Mouse (Mus musculus) ES-Bruce4 (cell line): ENCODE data around the gene Sgsm3. TPM values are rescaled to one million over a fixed set of nuclear protein-coding genes. Genes with fewer than 3 reads are reported as not detected.

Experiments used
- H3K27ac ChIP-seq: 2 replicates; pipeline ENCODE4 v1.5.1; 2012; ENCODE audit warnings: low read length, inconsistent platforms; ENCODE audit not compliant: insufficient read depth
- H3K27me3 ChIP-seq: 2 replicates; pipeline ENCODE4 v1.6.1; 2012; ENCODE audit warnings: mild to moderate bottlenecking, low read length, inconsistent platforms; ENCODE audit not compliant: control insufficient read depth, poor library complexity, insufficient read depth, severe bottlenecking
- H3K36me3 ChIP-seq: 2 replicates; pipeline ENCODE4 v1.6.1; 2012; ENCODE audit warnings: inconsistent platforms, mild to moderate bottlenecking, low read length, moderate library complexity; ENCODE audit not compliant: control insufficient read depth, poor library complexity, insufficient read depth, severe bottlenecking
- H3K4me1 ChIP-seq: one replicate; pipeline ENCODE4 v1.8.1; 2011; ENCODE audit warnings: low read length; ENCODE audit not compliant: control insufficient read depth, insufficient read depth
- H3K4me3 ChIP-seq: 2 replicates; pipeline ENCODE4 v1.5.1; 2011; ENCODE audit warnings: low read depth, mild to moderate bottlenecking, low read length
- H3K9ac ChIP-seq: 2 replicates; pipeline ENCODE4 v1.6.1; 2012; ENCODE audit warnings: low read depth, mild to moderate bottlenecking, inconsistent platforms; ENCODE audit not compliant: poor library complexity, severe bottlenecking
- H3K9me3 ChIP-seq: replicated peaks from 2 replicates; pipeline ENCODE4 v1.6.1; 2012; ENCODE audit warnings: mild to moderate bottlenecking, low read length, inconsistent platforms; ENCODE audit not compliant: control insufficient read depth, poor library complexity, insufficient read depth, severe bottlenecking
- CTCF ChIP-seq: IDR thresholded peaks from one replicate; pipeline ENCODE4 v1.8.1; 2011; ENCODE audit warnings: low read depth, low read length
- EP300 ChIP-seq: IDR thresholded peaks from 2 replicates; pipeline ENCODE4 v1.6.1; 2011; ENCODE audit warnings: low read depth, low read length; ENCODE audit not compliant: insufficient read depth
- POLR2A ChIP-seq: IDR thresholded peaks from one replicate; pipeline ENCODE4 v1.8.1; 2011; ENCODE audit warnings: low read length; ENCODE audit not compliant: insufficient read depth
- polyA plus RNA-seq: library from polyadenylated mRNA; stranded (reverse); fragments of >200 nt; gene quantifications from 2 replicates; pipeline ENCODE4 v1.2.4, GENCODE M21; 2011; ENCODE audit warnings: low read depth; ENCODE audit not compliant: missing spikeins, insufficient read depth, insufficient read length

Gene Sgsm3
- polyA plus RNA-seq, 1 experiment: 18.0 TPM

DNA sequence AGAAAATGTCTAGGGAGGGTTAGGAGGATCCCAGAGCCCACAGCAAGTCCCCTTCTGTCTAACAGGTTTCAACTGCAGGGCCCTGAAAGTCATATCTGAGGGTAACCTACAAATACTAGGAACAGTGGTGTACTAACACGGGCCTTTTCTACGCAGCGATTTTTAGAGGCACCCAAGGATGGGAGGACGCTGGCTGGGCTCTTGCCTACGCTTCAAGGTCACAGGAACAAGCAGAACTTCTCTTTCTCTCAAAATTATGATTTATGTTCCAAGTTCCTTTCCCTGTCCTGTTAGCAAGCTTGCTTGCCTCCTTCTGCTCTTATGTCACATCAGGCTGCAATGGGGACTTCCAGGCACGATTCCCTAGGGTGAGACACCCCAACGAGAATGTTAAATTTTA, 68.5 kb downstream of the Sgsm3 start:
- H3K9me3 ChIP-seq: no peaks in the 10 kb centered on the region
- H3K4me3 ChIP-seq: no peak overlapping the region
- no peak overlapping the region for H3K27ac ChIP-seq
- H3K27me3 ChIP-seq: no peaks in the 10 kb centered on the region
- TF ChIP-seq POLR2A (no peak), EP300 (no peak), CTCF (no peak)
- no peak overlapping the region for H3K9ac ChIP-seq
- no peaks in the 10 kb centered on the region for H3K36me3 ChIP-seq
- no peaks in the 10 kb centered on the region for H3K4me1 ChIP-seq

DNA sequence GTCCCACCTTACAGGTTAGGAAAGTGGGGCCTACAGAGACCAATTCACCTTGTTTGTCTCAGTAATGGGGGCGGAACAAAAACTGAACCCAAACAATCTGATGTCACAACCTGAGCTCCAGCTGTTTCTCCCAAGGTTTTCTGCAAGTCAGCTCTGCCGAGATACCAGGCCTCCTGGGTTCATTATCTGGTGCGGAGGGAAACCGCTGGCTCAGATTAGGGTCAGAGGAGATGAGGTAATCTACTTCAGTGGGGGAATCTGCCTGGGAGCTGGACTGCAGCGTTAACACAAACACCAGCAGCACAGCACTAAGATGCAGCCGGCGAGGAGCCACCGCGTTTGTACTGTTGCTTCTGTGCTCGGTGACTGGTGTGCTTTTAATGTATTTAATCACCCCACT, 69.9 kb downstream of the Sgsm3 start:
- Histone ChIP-seq H3K27me3 (no peaks in the 10 kb centered on the region), H3K4me1 (no peaks in the 10 kb centered on the region), H3K4me3 (no peak overlapping the region), H3K36me3 (no peaks in the 10 kb centered on the region), H3K9ac (no peak overlapping the region), H3K9me3 (no peaks in the 10 kb centered on the region), H3K27ac (no peak overlapping the region)
- TF ChIP-seq EP300 (no peak), CTCF (no peak), POLR2A (no peak)

DNA sequence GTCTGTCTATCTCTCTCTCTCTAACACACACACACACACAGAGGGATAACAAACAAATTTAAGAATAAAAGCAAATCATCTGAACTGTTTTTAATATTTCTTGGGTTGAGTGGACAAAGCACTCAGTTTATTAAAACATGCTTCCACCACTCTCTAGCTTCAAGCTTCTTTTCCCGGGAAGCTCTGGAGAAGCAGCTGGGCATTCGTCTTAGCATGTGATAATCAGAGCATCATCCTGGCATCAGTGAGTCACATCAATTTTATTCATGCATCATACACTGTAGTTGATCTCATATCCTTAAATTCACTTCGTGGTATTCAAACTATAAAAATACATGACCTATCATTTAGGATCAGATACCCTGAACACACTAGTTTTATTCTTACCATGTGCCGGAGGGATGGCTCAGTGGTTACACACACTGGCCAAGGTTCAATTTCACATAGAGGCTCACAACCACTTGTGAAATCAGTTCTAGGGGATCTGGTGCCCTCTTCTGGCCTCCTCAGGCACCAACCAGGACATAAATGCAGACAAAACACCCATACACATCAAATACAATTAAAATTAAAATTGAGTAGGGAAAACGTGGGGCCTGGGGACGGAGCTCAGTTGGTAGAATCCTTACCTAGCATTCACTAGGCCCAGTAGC, 72.0 kb downstream of the Sgsm3 start:
- Histone ChIP-seq H3K9me3 (no peaks in the 10 kb centered on the region), H3K27me3 (no peaks in the 10 kb centered on the region), H3K4me3 (no peak overlapping the region), H3K36me3 (no peaks in the 10 kb centered on the region), H3K27ac (no peak overlapping the region), H3K4me1 (no peaks in the 10 kb centered on the region), H3K9ac (no peak overlapping the region)
- TF ChIP-seq CTCF: peak; percentile 34
- no peak for TF ChIP-seq EP300

DNA sequence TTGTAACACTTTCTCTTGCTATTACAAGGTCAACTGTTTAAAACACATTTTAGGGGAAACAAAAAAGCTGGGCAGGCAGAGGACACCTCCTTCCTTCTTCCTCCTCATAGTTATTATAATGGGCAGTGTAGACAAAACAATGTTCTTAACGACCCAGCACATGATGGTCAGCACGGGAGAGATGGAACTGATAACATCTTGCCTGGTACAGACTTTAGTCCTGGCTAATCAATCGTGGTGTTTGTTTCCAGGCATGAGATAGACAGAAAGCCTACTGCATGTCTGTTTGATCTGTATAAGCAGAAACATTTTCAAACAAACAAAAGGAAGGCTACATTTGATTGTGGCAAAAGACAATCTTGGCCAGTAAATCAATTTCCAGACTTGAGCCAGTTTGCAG, 72.9 kb downstream of the Sgsm3 start:
- TF ChIP-seq EP300 (no peak), CTCF (no peak), POLR2A (no peak)
- no peak overlapping the region for H3K9ac ChIP-seq

GRCm38 (mm10) chr15:81052491-81052890, 74.9 kb downstream of the Sgsm3 start:
- no peaks in the 10 kb centered on the region for H3K9me3 ChIP-seq
- no peaks in the 10 kb centered on the region for H3K4me1 ChIP-seq
- H3K27me3 ChIP-seq: no peaks in the 10 kb centered on the region
- TF ChIP-seq EP300 (no peak), CTCF (no peak), POLR2A (no peak)
- no peak overlapping the region for H3K4me3 ChIP-seq
- H3K36me3 ChIP-seq: no peaks in the 10 kb centered on the region
- H3K27ac ChIP-seq: no peak overlapping the region
- H3K9ac ChIP-seq: no peak overlapping the region

More for the DNA sequence above, 72.9 kb downstream of the Sgsm3 start:
- H3K27ac ChIP-seq: no peak overlapping the region
- no peaks in the 10 kb centered on the region for H3K36me3 ChIP-seq
- H3K4me1 ChIP-seq: no peaks in the 10 kb centered on the region
- H3K9me3 ChIP-seq: no peaks in the 10 kb centered on the region
- H3K27me3 ChIP-seq: no peaks in the 10 kb centered on the region
- H3K4me3 ChIP-seq: no peak overlapping the region

DNA sequence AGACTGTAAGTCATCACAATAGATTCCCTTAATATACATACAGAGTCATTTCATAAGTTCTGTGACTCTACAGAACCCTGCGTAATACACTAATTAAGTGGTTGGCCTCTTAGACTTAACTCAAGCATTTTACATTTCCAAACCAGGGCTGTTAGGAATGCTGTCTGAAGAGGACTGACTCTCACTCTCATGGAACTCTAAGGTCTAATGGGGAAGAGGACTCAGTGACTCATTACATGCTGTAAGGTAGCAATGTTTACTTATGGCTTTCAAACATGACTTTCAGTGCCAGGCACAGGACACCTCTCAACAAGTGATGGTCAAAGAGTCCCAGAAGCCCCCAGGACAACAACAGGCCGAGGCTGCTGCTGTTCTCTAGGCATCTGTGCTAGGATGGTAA, 77.9 kb downstream of the Sgsm3 start:
- TF ChIP-seq CTCF (no peak), EP300 (no peak), POLR2A (no peak)
- H3K27ac ChIP-seq: no peak overlapping the region

More for the DNA sequence above, 77.9 kb downstream of the Sgsm3 start:
- no peaks in the 10 kb centered on the region for H3K36me3 ChIP-seq
- no peaks in the 10 kb centered on the region for H3K27me3 ChIP-seq
- H3K9ac ChIP-seq: no peak overlapping the region
- H3K4me1 ChIP-seq: no peaks in the 10 kb centered on the region
- H3K9me3 ChIP-seq: no peaks in the 10 kb centered on the region
- H3K4me3 ChIP-seq: no peak overlapping the region
